Mouse (Mus musculus): Measurements from ENCODE around the gene Ctss. TPM values are rescaled to one million over a fixed set of nuclear protein-coding genes. Genes with fewer than 3 reads are reported as not detected.

Gene Ctss
- polyA plus RNA-seq, 1 experiment from 2014 or later, result 4.9 TPM

GRCm38 (mm10) chr3:95523662-95524061 is 2.9 kb upstream of the Ctss start:
- H3K4me2 ChIP-seq (ENCODE audit: low read depth, low read length, severe bottlenecking), result no peak overlapping the region
- ATAC-seq (replicated peaks; ENCODE audit: low FRiP score), result no peak
- 91% methylated on average over 3 of the region's 3 CpGs for WGBS
- no peak for DNase-seq (ENCODE audit: low spot score)
- H3K36me3 ChIP-seq (ENCODE audit: control insufficient read depth, insufficient read depth, low read length), result no peaks in the 10 kb centered on the region
- H3K4me1 ChIP-seq (replicated peaks; ENCODE audit: control insufficient read depth, insufficient read depth, low read length), result no peaks in the 10 kb centered on the region
- H3K9ac ChIP-seq (ENCODE audit: low read length), result no peak overlapping the region
- H3K27me3 ChIP-seq (ENCODE audit: control insufficient read depth, insufficient read depth, low read length), result no peaks in the 10 kb centered on the region
- H3K9me3 ChIP-seq (ENCODE audit: control insufficient read depth, low read length), result no peaks in the 10 kb centered on the region
- H3K4me3 ChIP-seq (ENCODE audit: low read depth, low read length), result no peak overlapping the region
- H3K27ac ChIP-seq (ENCODE audit: low read depth, low read length), result no peak overlapping the region

DNA sequence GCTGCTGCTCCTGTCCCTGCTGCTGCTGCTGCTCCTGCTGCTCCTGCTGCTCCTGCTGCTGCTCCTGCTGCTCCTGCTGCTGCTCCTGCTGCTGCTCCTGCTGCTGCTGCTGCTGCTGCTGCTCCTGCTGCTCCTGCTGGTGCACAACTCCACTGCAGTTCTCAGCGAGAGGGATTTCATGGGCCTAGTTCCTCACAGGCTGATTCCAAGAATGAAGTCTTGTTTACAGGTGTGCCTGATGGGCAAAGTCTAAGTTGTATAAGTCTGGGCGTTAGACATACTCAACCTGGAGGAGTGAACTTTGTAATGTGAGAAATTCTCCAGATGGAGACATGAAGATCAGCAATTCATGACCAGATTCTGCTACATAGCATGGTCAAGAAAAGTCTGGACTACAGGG is 1.9 kb upstream of the Ctss start:
- no peak for DNase-seq (ENCODE audit: low spot score)
- no peak for ATAC-seq (replicated peaks; ENCODE audit: low FRiP score)
- no peak overlapping the region for H3K9ac ChIP-seq (ENCODE audit: low read length)
- H3K9me3 ChIP-seq (ENCODE audit: control insufficient read depth, low read length), result no peaks in the 10 kb centered on the region
- no peaks in the 10 kb centered on the region for H3K27me3 ChIP-seq (ENCODE audit: control insufficient read depth, insufficient read depth, low read length)
- no peaks in the 10 kb centered on the region for H3K4me1 ChIP-seq (replicated peaks; ENCODE audit: control insufficient read depth, insufficient read depth, low read length)
- H3K4me3 ChIP-seq (ENCODE audit: low read depth, low read length), result no peak overlapping the region
- H3K27ac ChIP-seq (ENCODE audit: low read depth, low read length), result no peak overlapping the region
- H3K4me2 ChIP-seq (ENCODE audit: low read depth, low read length, severe bottlenecking), result no peak overlapping the region
- no peaks in the 10 kb centered on the region for H3K36me3 ChIP-seq (ENCODE audit: control insufficient read depth, insufficient read depth, low read length)
- WGBS, result 79% methylated on average over 2 of the region's 2 CpGs

DNA sequence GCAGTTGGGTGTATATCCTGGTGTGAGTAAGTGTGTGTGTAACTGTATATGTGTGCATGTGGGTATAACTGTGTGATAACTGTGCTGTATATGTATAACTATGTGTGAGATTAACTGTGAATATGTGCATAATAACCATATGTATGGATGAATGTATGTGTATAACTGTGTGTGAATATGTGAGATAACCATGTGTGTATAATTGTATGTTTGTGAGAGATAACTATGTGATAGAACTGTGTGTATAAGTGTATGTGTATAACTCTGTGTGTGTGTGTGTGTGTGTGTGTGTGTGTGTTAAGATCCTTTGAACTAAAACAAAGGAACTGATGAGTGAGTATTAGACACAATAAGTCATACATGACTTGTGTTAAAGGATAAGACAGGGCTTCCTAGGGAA is 475 bp upstream of the Ctss start:
- Histone ChIP-seq H3K36me3 (ENCODE audit: control insufficient read depth, insufficient read depth, low read length) (no peaks in the 10 kb centered on the region), H3K4me3 (ENCODE audit: low read depth, low read length) (no peak overlapping the region), H3K9ac (ENCODE audit: low read length) (no peak overlapping the region), H3K27ac (ENCODE audit: low read depth, low read length) (no peak overlapping the region), H3K4me2 (ENCODE audit: low read depth, low read length, severe bottlenecking) (no peak overlapping the region), H3K27me3 (ENCODE audit: control insufficient read depth, insufficient read depth, low read length) (no peaks in the 10 kb centered on the region), H3K9me3 (ENCODE audit: control insufficient read depth, low read length) (no peaks in the 10 kb centered on the region), H3K4me1 (replicated peaks; ENCODE audit: control insufficient read depth, insufficient read depth, low read length) (no peaks in the 10 kb centered on the region)
- ATAC-seq (replicated peaks; ENCODE audit: low FRiP score) (no peak), DNase-seq (ENCODE audit: low spot score) (no peak)

DNA sequence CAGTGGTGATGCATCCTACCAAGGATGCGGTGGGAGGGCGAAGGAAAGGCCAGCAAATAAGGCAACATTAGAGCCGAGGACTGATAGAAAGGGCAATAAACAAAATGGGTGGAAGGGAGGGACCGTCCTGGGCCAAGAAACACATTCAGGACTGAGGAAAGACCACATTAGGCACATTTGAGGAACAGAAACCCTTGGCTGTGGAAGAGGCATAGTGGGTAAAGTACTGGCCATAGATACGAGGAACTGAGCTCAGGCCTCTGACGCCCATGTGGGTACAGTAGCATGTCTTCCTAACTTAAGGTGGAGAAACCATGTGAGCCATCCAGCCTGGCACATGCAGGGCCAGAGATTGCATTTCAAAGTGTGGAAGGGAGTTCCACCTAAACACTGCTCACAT is 3.2 kb downstream of the Ctss start:
- no peak overlapping the region for H3K4me2 ChIP-seq (ENCODE audit: low read depth, low read length, severe bottlenecking)
- no peaks in the 10 kb centered on the region for H3K36me3 ChIP-seq (ENCODE audit: control insufficient read depth, insufficient read depth, low read length)
- no peaks in the 10 kb centered on the region for H3K9me3 ChIP-seq (ENCODE audit: control insufficient read depth, low read length)
- H3K4me3 ChIP-seq (ENCODE audit: low read depth, low read length), result no peak overlapping the region
- no peak overlapping the region for H3K9ac ChIP-seq (ENCODE audit: low read length)
- WGBS, result 93% methylated on average over 6 of the region's 6 CpGs
- DNase-seq (ENCODE audit: low spot score), result no peak
- H3K27ac ChIP-seq (ENCODE audit: low read depth, low read length), result no peak overlapping the region
- H3K4me1 ChIP-seq (replicated peaks; ENCODE audit: control insufficient read depth, insufficient read depth, low read length), result no peaks in the 10 kb centered on the region
- ATAC-seq (replicated peaks; ENCODE audit: low FRiP score), result no peak
- H3K27me3 ChIP-seq (ENCODE audit: control insufficient read depth, insufficient read depth, low read length), result no peaks in the 10 kb centered on the region

GRCm38 (mm10) chr3:95531025-95531424 is 4.4 kb downstream of the Ctss start:
- Histone ChIP-seq H3K9ac (ENCODE audit: low read length) (no peak overlapping the region), H3K4me3 (ENCODE audit: low read depth, low read length) (no peak overlapping the region), H3K27me3 (ENCODE audit: control insufficient read depth, insufficient read depth, low read length) (no peaks in the 10 kb centered on the region), H3K9me3 (ENCODE audit: control insufficient read depth, low read length) (no peaks in the 10 kb centered on the region), H3K27ac (ENCODE audit: low read depth, low read length) (no peak overlapping the region), H3K36me3 (ENCODE audit: control insufficient read depth, insufficient read depth, low read length) (no peaks in the 10 kb centered on the region), H3K4me2 (ENCODE audit: low read depth, low read length, severe bottlenecking) (no peak overlapping the region), H3K4me1 (replicated peaks; ENCODE audit: control insufficient read depth, insufficient read depth, low read length) (no peaks in the 10 kb centered on the region)
- ATAC-seq (replicated peaks; ENCODE audit: low FRiP score) (no peak), DNase-seq (ENCODE audit: low spot score) (no peak)
- 95% methylated on average over 1 of the region's 1 CpGs for WGBS

- Histone ChIP-seq H3K9me3 (ENCODE audit: control insufficient read depth, low read length) (no peaks in the 10 kb centered on the region), H3K27me3 (ENCODE audit: control insufficient read depth, insufficient read depth, low read length) (no peaks in the 10 kb centered on the region), H3K9ac (ENCODE audit: low read length) (no peak overlapping the region), H3K4me3 (ENCODE audit: low read depth, low read length) (no peak overlapping the region), H3K4me1 (replicated peaks; ENCODE audit: control insufficient read depth, insufficient read depth, low read length) (no peaks in the 10 kb centered on the region), H3K27ac (ENCODE audit: low read depth, low read length) (no peak overlapping the region), H3K36me3 (ENCODE audit: control insufficient read depth, insufficient read depth, low read length) (no peaks in the 10 kb centered on the region), H3K4me2 (ENCODE audit: low read depth, low read length, severe bottlenecking) (no peak overlapping the region)
- DNase-seq (ENCODE audit: low spot score), result no peak
- no peak for ATAC-seq (replicated peaks; ENCODE audit: low FRiP score)
- 92% methylated on average over 5 of the region's 5 CpGs for WGBS
These were observed 6.8 kb downstream of the Ctss start for GRCm38 (mm10) chr3:95533364-95533763.

- H3K36me3 ChIP-seq (ENCODE audit: control insufficient read depth, insufficient read depth, low read length), result no peaks in the 10 kb centered on the region
- H3K4me1 ChIP-seq (replicated peaks; ENCODE audit: control insufficient read depth, insufficient read depth, low read length), result no peaks in the 10 kb centered on the region
- no peaks in the 10 kb centered on the region for H3K9me3 ChIP-seq (ENCODE audit: control insufficient read depth, low read length)
- ATAC-seq (replicated peaks; ENCODE audit: low FRiP score) (no peak), DNase-seq (ENCODE audit: low spot score) (no peak)
- no peak overlapping the region for H3K4me2 ChIP-seq (ENCODE audit: low read depth, low read length, severe bottlenecking)
- no peak overlapping the region for H3K4me3 ChIP-seq (ENCODE audit: low read depth, low read length)
- WGBS, result 81% methylated on average over 1 of the region's 1 CpGs
- H3K9ac ChIP-seq (ENCODE audit: low read length), result no peak overlapping the region
- no peak overlapping the region for H3K27ac ChIP-seq (ENCODE audit: low read depth, low read length)
- H3K27me3 ChIP-seq (ENCODE audit: control insufficient read depth, insufficient read depth, low read length), result no peaks in the 10 kb centered on the region
These were observed 8.3 kb downstream of the Ctss start for GRCm38 (mm10) chr3:95534927-95535326.

DNA sequence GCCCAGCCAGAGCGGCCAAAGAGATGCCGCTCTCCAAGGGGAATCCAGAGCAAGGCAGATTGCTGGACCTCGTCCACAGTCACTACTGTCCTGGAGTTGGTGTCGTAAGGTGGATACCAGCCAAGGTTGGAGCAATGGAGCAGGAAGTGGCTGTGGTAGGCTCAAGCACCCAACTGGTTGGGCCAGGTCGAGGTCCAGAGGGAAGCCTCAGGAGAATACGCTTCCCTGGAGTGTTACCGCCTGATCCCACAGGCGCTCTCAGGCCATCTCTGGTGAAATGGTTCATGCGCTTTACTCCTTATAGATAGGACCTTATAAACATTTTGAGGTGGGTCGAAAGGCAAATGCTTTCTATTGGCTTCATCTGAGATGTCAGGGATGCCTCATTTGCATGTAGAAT is 12.3 kb downstream of the Ctss start:
- no peak overlapping the region for H3K4me3 ChIP-seq (ENCODE audit: low read depth, low read length)
- ATAC-seq (replicated peaks; ENCODE audit: low FRiP score) (no peak), DNase-seq (ENCODE audit: low spot score) (no peak)
- no peak overlapping the region for H3K4me2 ChIP-seq (ENCODE audit: low read depth, low read length, severe bottlenecking)
- WGBS, result 92% methylated on average over 10 of the region's 10 CpGs
- no peaks in the 10 kb centered on the region for H3K4me1 ChIP-seq (replicated peaks; ENCODE audit: control insufficient read depth, insufficient read depth, low read length)
- H3K36me3 ChIP-seq (ENCODE audit: control insufficient read depth, insufficient read depth, low read length), result no peaks in the 10 kb centered on the region
- no peak overlapping the region for H3K27ac ChIP-seq (ENCODE audit: low read depth, low read length)
- no peaks in the 10 kb centered on the region for H3K9me3 ChIP-seq (ENCODE audit: control insufficient read depth, low read length)
- no peak overlapping the region for H3K9ac ChIP-seq (ENCODE audit: low read length)
- no peaks in the 10 kb centered on the region for H3K27me3 ChIP-seq (ENCODE audit: control insufficient read depth, insufficient read depth, low read length)

DNA sequence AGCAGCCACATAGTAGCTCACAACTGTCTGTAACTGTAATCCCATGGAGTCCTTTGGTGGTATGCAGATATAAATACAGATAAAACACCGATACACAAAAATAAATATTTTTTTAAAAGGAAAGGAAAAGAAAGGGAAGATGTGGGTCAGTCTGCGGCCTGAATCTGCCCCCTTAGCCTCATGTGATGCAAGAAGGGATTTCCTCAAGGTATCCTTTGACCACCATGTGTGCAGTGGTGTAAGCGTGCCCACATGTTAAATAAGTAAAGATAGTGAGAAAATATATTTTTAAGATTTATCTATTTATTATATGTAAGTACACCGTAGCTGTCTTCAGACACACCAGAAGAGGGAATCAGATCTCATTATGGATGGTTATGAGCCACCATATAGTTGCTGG is 13.3 kb downstream of the Ctss start:
- no peaks in the 10 kb centered on the region for H3K9me3 ChIP-seq (ENCODE audit: control insufficient read depth, low read length)
- DNase-seq (ENCODE audit: low spot score), result no peak
- no peak for ATAC-seq (replicated peaks; ENCODE audit: low FRiP score)
- no peak overlapping the region for H3K4me2 ChIP-seq (ENCODE audit: low read depth, low read length, severe bottlenecking)
- H3K4me3 ChIP-seq (ENCODE audit: low read depth, low read length), result no peak overlapping the region
- no peaks in the 10 kb centered on the region for H3K4me1 ChIP-seq (replicated peaks; ENCODE audit: control insufficient read depth, insufficient read depth, low read length)
- 96% methylated on average over 4 of the region's 4 CpGs for WGBS
- H3K36me3 ChIP-seq (ENCODE audit: control insufficient read depth, insufficient read depth, low read length), result no peaks in the 10 kb centered on the region
- no peaks in the 10 kb centered on the region for H3K27me3 ChIP-seq (ENCODE audit: control insufficient read depth, insufficient read depth, low read length)
- no peak overlapping the region for H3K27ac ChIP-seq (ENCODE audit: low read depth, low read length)
- H3K9ac ChIP-seq (ENCODE audit: low read length), result no peak overlapping the region

Data from forebrain, embryonic 11.5 days (tissue).